Mouse (Mus musculus) lung, postnatal 10 days (tissue): ENCODE results near the gene Nell2.
"Not testable (repeated sequence)": the region's sequence is repeated elsewhere in the genome, so short reads cannot be mapped to it uniquely, and the experiment has no call there.

Experiments
- DNase-seq: peaks from one replicate; pipeline ENCODE4 v3.0.0; 2021

The Nell2 gene

DNA sequence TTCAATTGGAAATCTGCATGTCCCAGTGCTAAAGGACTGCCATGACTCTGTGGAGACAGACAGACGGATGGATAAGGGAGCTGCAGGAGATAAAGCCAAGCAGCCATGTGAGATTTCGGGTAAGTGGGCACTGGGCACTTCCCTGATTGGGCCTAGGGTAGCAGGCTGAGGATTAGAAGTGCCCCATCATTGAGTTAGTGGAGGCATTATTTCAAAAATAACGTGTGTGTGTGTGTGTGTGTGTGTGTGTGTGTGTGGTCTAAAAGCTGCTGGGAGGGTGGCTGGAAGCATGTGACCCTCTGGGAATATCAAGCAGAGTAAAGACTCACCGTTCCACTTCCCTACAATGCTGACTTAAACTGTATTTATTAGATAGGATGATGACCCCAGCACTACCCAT is 195.1 kb downstream of the Nell2 start:
- no peak for DNase-seq

DNA sequence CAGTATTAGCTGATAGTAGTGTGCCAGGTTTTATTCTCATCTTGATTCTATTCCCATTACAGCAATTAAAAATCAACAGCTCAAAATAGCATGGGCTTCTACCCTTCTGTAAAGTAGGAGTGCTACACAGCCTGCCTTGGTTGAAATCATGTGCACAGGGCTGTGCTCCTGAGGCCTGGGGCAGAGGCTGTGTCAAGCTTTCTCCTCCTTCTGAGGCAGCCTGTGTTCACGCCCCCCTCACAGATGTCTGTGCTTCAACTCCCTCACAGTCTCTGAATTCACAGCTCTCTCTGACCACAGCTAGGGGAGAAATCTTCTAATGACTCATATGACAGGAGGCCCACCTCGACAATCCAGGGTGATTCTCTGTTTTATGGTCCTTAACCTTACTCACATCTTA is 197.4 kb downstream of the Nell2 start:
- DNase-seq, result no peak

GRCm38 (mm10) chr15:95322744-95323143 is 205.6 kb downstream of the Nell2 start:
- peak; percentile 35 for DNase-seq

- no peak for DNase-seq
Observed at GRCm38 (mm10) chr15:95316626-95317025, 211.7 kb downstream of the Nell2 start.

- no peak for DNase-seq
Observed at GRCm38 (mm10) chr15:95314808-95315145, 213.6 kb downstream of the Nell2 start.

- no peak for DNase-seq
Observed at GRCm38 (mm10) chr15:95314121-95314807, 214.1 kb downstream of the Nell2 start.

- no peak for DNase-seq
Observed at GRCm38 (mm10) chr15:95313286-95313685, 215.1 kb downstream of the Nell2 start.

DNA sequence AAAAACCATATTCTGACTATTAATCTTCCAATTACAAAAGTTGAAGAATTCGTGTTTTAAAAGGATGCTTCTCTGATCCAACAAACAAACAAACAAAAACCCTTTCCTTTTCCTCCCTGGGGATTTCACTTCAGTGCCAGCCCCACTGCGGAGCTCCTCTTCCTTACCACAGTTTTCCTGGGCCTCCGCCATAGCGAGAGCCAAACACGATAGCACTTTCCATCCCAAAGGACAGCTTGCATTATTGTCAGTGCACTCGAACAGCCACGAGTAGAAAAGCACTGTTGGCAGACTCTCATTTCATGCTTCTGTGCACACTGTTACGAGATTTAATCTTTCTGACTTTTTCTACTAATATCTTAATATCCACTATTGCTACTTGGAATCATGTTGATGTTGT is 224.3 kb downstream of the Nell2 start:
- DNase-seq, result no peak

- DNase-seq, result no peak
Observed at GRCm38 (mm10) chr15:95296561-95296960, 231.8 kb downstream of the Nell2 start.

DNA sequence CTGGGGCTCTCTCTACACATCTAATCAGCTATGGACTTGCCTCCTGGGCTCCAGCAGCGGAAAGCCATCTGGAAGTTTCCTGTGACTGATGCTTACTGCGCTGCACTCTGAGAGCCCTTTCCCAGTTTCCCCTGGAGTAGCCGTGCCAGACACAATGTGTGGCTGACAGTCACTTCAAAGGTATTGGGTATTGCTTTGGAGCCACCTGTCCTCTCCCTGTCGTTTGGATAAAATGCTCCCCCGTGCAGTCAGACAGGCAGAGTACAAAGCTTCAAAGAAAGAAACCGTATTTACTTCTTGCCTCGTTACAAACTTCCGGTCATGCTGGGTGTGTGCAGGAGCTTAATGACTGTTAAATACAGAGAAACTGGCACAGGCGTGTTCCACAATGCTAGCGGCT is 239.3 kb downstream of the Nell2 start:
- DNase-seq, result no peak

DNA sequence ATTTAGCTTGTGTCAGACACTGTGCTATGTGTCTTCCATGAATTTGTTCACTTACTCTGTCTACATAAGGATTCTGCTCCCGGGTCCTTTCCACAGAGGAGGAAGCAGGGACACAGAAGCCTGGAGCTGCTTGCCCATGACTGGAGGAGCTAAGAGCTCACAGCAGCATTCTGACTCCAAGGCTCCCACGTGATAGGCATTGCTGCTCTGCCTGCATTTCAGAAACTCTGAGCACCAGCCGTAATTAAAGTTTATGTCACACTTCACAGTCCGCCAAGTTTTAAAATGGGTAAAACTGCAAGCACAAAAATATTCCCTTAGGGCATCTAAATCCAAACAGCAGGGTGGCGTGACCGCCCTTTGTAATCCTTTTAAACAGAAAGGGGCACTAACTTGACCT is 243.2 kb downstream of the Nell2 start:
- no peak for DNase-seq

GRCm38 (mm10) chr15:95280986-95281385 is 247.4 kb downstream of the Nell2 start:
- DNase-seq, result no peak

DNA sequence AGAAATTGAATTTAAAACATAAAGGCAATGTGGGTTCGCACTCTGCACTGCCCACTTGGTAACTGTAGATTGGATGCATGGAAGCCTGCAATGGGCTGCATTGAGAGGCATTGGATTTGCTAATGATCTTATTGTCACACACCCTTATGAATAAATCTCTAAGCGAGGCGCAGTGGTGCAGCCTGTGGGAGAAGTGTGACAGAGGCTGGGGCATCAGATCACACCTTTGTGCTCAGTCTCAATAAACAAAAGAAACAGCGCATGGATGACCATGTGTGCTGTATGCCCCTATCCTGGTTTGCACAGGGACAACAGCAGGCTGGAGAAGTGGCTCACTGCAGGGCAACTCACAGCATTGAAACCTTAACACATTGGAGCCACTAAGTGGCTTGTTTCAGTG is 250.4 kb downstream of the Nell2 start:
- DNase-seq, result no peak

DNA sequence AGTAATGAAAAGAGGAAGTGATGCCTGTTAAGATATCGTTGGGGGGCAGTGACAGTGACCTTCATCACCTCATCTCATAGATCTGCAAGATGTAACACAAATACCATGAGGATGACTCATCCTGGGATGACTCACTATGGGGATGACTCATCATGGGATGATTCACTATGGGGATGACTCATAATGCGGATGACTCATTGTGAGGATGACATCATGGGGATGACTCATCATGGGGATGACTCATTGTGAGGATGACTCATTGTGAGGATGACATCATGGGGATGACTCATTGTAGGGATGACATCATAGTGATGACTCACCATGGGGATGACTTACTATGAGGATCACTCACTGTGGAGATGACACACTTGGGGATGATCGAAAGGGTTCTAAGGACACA is 251.8 kb downstream of the Nell2 start:
- no peak for DNase-seq

DNA sequence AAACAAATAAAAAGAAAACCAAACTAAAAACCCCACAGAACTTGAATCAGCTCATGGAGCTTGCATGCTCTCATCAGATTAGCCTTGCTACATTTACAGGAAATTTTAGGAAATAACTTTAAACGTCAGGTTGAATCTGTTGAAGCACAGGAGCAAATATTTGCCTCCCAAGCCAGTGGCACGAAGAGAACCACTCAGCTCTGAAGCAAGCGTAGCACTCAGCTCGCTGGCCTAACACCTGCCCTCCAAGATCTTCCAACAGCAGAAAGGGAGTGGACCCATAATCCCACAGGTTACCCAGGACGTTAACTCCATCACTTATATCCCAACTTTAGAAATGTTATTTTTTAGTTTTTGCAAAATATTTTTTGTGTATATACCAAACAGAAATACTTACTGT is 252.8 kb downstream of the Nell2 start:
- DNase-seq, result no peak

GRCm38 (mm10) chr15:95273236-95273635 is 255.1 kb downstream of the Nell2 start:
- no peak for DNase-seq

GRCm38 (mm10) chr15:95272167-95272566 is 256.2 kb downstream of the Nell2 start:
- no peak for DNase-seq

GRCm38 (mm10) chr15:95259671-95260450 is 268.5 kb downstream of the Nell2 start:
- DNase-seq, result no peak

DNA sequence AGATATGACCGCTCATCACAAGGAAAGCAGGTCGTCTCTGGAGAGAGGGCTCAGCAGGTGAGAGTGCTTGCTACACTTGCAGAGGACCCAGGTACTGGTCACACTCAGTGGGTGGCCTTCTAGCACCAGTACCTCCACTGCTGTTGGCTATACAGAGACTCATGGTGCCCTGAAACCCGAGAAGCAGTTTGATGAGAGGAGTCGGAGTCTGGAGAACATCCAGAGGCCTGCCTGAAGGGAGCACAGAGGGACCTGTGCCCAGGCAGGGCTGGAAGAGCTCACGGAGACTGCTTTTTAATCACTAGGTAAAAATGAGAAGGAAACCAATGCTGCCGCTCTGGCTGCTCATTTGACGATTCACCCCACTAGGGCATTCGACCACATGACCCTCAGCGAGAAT is 271.2 kb downstream of the Nell2 start:
- no peak for DNase-seq

DNA sequence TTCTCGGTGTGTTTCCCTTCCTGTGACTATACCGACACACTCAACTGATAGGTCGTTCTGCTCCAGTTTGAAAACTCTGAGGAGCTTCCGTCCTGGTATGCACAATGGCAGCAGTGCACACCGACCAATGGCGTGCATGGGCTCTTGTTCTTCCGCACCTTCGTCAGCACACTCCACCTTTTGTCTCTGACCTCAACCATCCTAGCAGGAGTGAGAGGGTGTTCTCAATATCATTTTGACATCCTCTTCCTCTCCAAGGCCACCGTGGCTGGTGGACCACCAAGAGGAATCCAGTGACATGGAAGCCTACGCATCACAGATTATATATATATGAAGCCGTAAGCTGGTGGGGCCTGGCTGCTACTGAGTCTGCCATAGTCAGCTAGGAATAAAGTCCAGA is 282.8 kb downstream of the Nell2 start:
- DNase-seq, result no peak

- no peak for DNase-seq
Observed at GRCm38 (mm10) chr15:95243876-95244275, 284.5 kb downstream of the Nell2 start.

DNA sequence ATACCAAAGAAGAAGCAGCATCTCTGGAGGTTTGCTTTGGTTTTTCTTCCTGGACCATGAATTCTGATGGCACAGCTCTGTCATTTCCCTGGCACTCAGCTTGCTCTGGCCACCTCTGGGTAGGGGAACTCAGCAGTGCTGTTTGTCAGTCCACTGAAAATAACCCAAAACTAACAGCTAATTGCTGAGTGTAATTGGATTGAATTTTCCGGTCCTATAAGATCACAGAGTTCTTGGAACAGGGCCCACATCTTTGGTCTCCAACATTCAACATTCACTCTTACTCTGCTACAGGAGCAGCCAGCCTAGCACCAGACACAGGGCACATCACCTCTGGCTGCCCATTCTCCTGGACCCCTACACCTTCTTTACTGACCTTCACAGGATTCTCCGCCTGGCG is 287.2 kb downstream of the Nell2 start:
- DNase-seq, result peak; percentile 36

GRCm38 (mm10) chr15:95237021-95237420 is 291.3 kb downstream of the Nell2 start:
- not testable (repeated sequence) for DNase-seq

GRCm38 (mm10) chr15:95236509-95236908 is 291.9 kb downstream of the Nell2 start:
- no peak for DNase-seq

GRCm38 (mm10) chr15:95231171-95231570 is 297.2 kb downstream of the Nell2 start:
- no peak for DNase-seq
